Mouse (Mus musculus) v-Abl transformed pro-B cells (cell line): Measurements from ENCODE around the gene Gstm5.

Experiments used
- in situ Hi-C, 2 experiments: fragments of 400-800 bp; cut with MboI; formaldehyde crosslinking; loops; one replicate each; pipeline ENCODE4 v1.15.1; 2025; ENCODE audit not compliant: unreplicated experiment in 2 of 2

Gstm5 gene

GRCm38 (mm10) chr3:107895720-107896569, at the start of gene Gstm5:
Gstm5 (plus strand) TSS chr3:107895821.
- in situ Hi-C loops = loop anchor here in 1 of 2 experiments (25.0 kb wide), 1 partner anchor 784 kb away; the partner anchor contains the start of gene Kcna2

GRCm38 (mm10) chr3:107846175-107846574, 49.4 kb upstream of the Gstm5 start:
- in situ Hi-C loops = no loop called here

GRCm38 (mm10) chr3:107846835-107847234, 48.8 kb upstream of the Gstm5 start:
- in situ Hi-C loops = no loop called here

GRCm38 (mm10) chr3:107848126-107848525, 47.5 kb upstream of the Gstm5 start:
- in situ Hi-C loops = no loop called here

GRCm38 (mm10) chr3:107849000-107849692, 46.5 kb upstream of the Gstm5 start:
- in situ Hi-C loops = no loop called here

- in situ Hi-C loops = no loop called here
Observed at GRCm38 (mm10) chr3:107849693-107850031, 46.0 kb upstream of the Gstm5 start.

GRCm38 (mm10) chr3:107850418-107851031, 45.1 kb upstream of the Gstm5 start:
- in situ Hi-C loops = no loop called here

- in situ Hi-C loops = no loop called here
Observed at GRCm38 (mm10) chr3:107852786-107853185, 42.8 kb upstream of the Gstm5 start.

GRCm38 (mm10) chr3:107853232-107854181, 42.1 kb upstream of the Gstm5 start:
- in situ Hi-C loops = no loop called here

- in situ Hi-C loops = no loop called here
Observed at GRCm38 (mm10) chr3:107855368-107855767, 40.3 kb upstream of the Gstm5 start.

- in situ Hi-C loops = no loop called here
Observed at GRCm38 (mm10) chr3:107857646-107858045, 38.0 kb upstream of the Gstm5 start.

- in situ Hi-C loops = loop anchor here (5.0 kb wide), 7 partner anchors 44 to 286 kb away; partner anchors contain the start of genes Ahcyl1 (in 2 of the 2) and Gnai3 (in 1 of the 2)
Observed at GRCm38 (mm10) chr3:107861483-107861882, 34.1 kb upstream of the Gstm5 start.

- in situ Hi-C loops = loop anchor here (5.0 kb wide), 7 partner anchors 45 to 285 kb away; partner anchors contain the start of genes Ahcyl1 (in 2 of the 2) and Gnai3 (in 1 of the 2)
Observed at GRCm38 (mm10) chr3:107862471-107862870, 33.1 kb upstream of the Gstm5 start.

GRCm38 (mm10) chr3:107863471-107863870, 32.1 kb upstream of the Gstm5 start:
- in situ Hi-C loops = loop anchor here (5.0 kb wide), 7 partner anchors 46 to 284 kb away; partner anchors contain the start of genes Ahcyl1 (in 2 of the 2) and Gnai3 (in 1 of the 2)

- in situ Hi-C loops = loop anchor here (5.0 kb wide), 7 partner anchors 47 to 283 kb away; partner anchors contain the start of genes Ahcyl1 (in 2 of the 2) and Gnai3 (in 1 of the 2)
Observed at GRCm38 (mm10) chr3:107863898-107864603, 31.6 kb upstream of the Gstm5 start.

GRCm38 (mm10) chr3:107865364-107866091, 30.1 kb upstream of the Gstm5 start:
- in situ Hi-C loops = loop anchor here (5.0 kb wide), 3 partner anchors 197 to 282 kb away; partner anchors contain the start of gene Gnai3 (in 1 of the 2)

GRCm38 (mm10) chr3:107867086-107867485, 28.5 kb upstream of the Gstm5 start:
- in situ Hi-C loops = loop anchor here (5.0 kb wide), 3 partner anchors 195 to 280 kb away; partner anchors contain the start of gene Gnai3 (in 1 of the 2)

GRCm38 (mm10) chr3:107868452-107868851, 27.2 kb upstream of the Gstm5 start:
- in situ Hi-C loops = loop anchor here (5.0 kb wide), 3 partner anchors 194 to 279 kb away; partner anchors contain the start of gene Gnai3 (in 1 of the 2)
